Mouse (Mus musculus): Measurements from ENCODE around the gene Zfp68.
"Not testable (repeated sequence)": the region's sequence is repeated elsewhere in the genome, so short reads cannot be mapped to it uniquely, and the experiment has no call there.

Gene Zfp68

GRCm38 (mm10) chr5:138619211-138620128 is at the start of gene Zfp68:
Gene Zfp68 (minus strand): TSS chr5:138619761.
- peak; percentile 97 for DNase-seq (ENCODE audit: low read depth, low spot score)

- peak; percentile 51 for DNase-seq (ENCODE audit: low read depth, low spot score)
Observed at GRCm38 (mm10) chr5:138658922-138659321, 39.4 kb upstream of the Zfp68 start.

- DNase-seq (ENCODE audit: low read depth, low spot score) = peak; percentile 35
Observed at GRCm38 (mm10) chr5:138657854-138658253, 38.3 kb upstream of the Zfp68 start.

GRCm38 (mm10) chr5:138657407-138657806 is 37.8 kb upstream of the Zfp68 start:
- DNase-seq (ENCODE audit: low read depth, low spot score) = no peak

GRCm38 (mm10) chr5:138656477-138657156 is 37.1 kb upstream of the Zfp68 start:
- peak; percentile 39 for DNase-seq (ENCODE audit: low read depth, low spot score)

- no peak for DNase-seq (ENCODE audit: low read depth, low spot score)
Observed at GRCm38 (mm10) chr5:138652911-138653310, 33.4 kb upstream of the Zfp68 start.

GRCm38 (mm10) chr5:138641761-138642160 is 22.2 kb upstream of the Zfp68 start:
- DNase-seq (ENCODE audit: low read depth, low spot score) = no peak

GRCm38 (mm10) chr5:138641081-138641480 is 21.5 kb upstream of the Zfp68 start:
- DNase-seq (ENCODE audit: low read depth, low spot score) = no peak

GRCm38 (mm10) chr5:138636486-138636885 is 16.9 kb upstream of the Zfp68 start:
- DNase-seq (ENCODE audit: low read depth, low spot score) = no peak

GRCm38 (mm10) chr5:138623478-138623875 is 3.9 kb upstream of the Zfp68 start:
- DNase-seq (ENCODE audit: low read depth, low spot score) = no peak

- DNase-seq (ENCODE audit: low read depth, low spot score) = peak; percentile 83
Observed at GRCm38 (mm10) chr5:138622645-138623477, 3.3 kb upstream of the Zfp68 start, which contains the start of gene A430033K04Rik. Gene A430033K04Rik (plus strand): TSS chr5:138622859.

GRCm38 (mm10) chr5:138620836-138621235 is 1.3 kb upstream of the Zfp68 start:
- DNase-seq (ENCODE audit: low read depth, low spot score) = no peak

- no peak for DNase-seq (ENCODE audit: low read depth, low spot score)
Observed at GRCm38 (mm10) chr5:138618353-138618752, 1.2 kb downstream of the Zfp68 start.

GRCm38 (mm10) chr5:138587396-138587795 is 32.2 kb downstream of the Zfp68 start:
- no peak for DNase-seq (ENCODE audit: low read depth, low spot score)

- DNase-seq (ENCODE audit: low read depth, low spot score) = peak; percentile 27
Observed at GRCm38 (mm10) chr5:138571623-138572022, 47.9 kb downstream of the Zfp68 start.

GRCm38 (mm10) chr5:138564612-138565011 is 54.9 kb downstream of the Zfp68 start, which contains the start of gene 1700123K08Rik:
Gene 1700123K08Rik (minus strand): TSS chr5:138564712.
- not testable (repeated sequence) for DNase-seq (ENCODE audit: low read depth, low spot score)

Data from embryo, embryonic 11.5 days (tissue).